Mouse (Mus musculus): ENCODE measurements around the gene Lsm2.

GRCm38 (mm10) chr17:35024261-35024660, 42.6 kb downstream of the Lsm2 start:
- no peak for TF ChIP-seq GATA1 (IDR thresholded peaks at IDR 0.05; ENCODE audit: borderline replicate concordance, low read length)
- no peak for TF ChIP-seq FLI1 (IDR thresholded peaks at IDR 0.05; ENCODE audit: low read length)

All from megakaryocyte, embryonic 14.5 days (primary cell).